Mouse (Mus musculus) large intestine, adult 2 months (tissue): ENCODE results near the gene Lrrn3. TPM values are rescaled to one million over a fixed set of nuclear protein-coding genes. Genes with fewer than 3 reads are reported as not detected.

Experiments used
- DNase-seq: peaks from one replicate; pipeline ENCODE4 v3.0.0-alpha.2; 2012; ENCODE audit warnings: low read depth, low spot score
- WGBS: fragments of 180-500 bp; shearing (Covaris S2); methylation state at CpG from one replicate; pipeline ENCODE4 v1.1.7; 2018; 5-methylcytosine and 5-hydroxymethylcytosine counted together
- polyA plus RNA-seq: library from polyadenylated mRNA; depleted of rRNA; stranded (reverse); fragments of >200 nt; gene quantifications from 2 replicates; pipeline ENCODE4 v1.2.3, GENCODE M21; 2012; rRNA removed

The Lrrn3 gene
- polyA plus RNA-seq = 0.07 and 0.21 TPM in 2 replicates

- DNase-seq = no peak
- WGBS = 100% methylated on average over 1 of the region's 1 CpGs
Observed at GRCm38 (mm10) chr12:41486331-41486730, at the start of gene Lrrn3. Gene Lrrn3, minus strand, starts transcription at chr12:41486431.

DNA sequence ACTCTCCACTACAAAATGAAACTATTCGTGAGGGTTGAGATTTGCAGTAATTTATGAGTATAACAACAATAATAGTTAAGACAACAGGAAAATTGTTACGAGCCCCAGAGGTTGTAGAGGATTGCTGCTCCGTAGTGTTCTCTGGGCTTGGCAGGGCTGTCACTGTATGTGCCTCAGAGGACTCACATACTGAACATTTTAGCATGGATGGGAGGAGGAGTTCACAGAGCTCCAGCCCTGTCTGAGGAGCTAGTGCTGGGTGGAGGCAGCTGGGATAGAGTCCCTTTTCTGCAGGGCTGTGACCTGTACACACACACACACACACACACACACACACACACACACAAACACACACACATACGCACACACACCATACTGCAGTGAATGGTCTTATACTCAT, 42.2 kb upstream of the Lrrn3 start:
- 53% methylated on average over 4 of the region's 4 CpGs for WGBS
- DNase-seq = no peak

DNA sequence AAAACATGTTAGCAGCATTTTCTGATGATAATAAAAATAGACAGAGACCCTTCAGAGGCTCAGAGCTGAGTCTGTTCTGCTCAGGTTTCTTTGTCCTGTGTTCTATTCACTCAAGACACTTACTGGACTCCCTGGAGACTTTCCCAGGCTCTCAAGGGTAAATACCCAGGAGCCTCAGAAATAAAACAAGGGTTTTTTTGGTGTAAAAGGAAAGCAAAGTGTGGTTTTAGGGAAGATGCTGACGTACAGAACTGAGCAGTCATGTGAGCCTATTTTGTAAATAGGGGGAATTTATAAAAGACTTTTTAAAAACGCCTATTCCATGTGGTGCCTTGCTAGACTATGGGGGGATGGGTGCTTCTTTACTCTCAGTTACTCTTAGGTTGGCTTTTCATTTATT, 40.5 kb upstream of the Lrrn3 start:
- 60% methylated on average over 2 of the region's 2 CpGs for WGBS
- no peak for DNase-seq

GRCm38 (mm10) chr12:41521671-41522070, 35.4 kb upstream of the Lrrn3 start:
- DNase-seq = no peak
- WGBS = 88% methylated on average over 2 of the region's 2 CpGs

DNA sequence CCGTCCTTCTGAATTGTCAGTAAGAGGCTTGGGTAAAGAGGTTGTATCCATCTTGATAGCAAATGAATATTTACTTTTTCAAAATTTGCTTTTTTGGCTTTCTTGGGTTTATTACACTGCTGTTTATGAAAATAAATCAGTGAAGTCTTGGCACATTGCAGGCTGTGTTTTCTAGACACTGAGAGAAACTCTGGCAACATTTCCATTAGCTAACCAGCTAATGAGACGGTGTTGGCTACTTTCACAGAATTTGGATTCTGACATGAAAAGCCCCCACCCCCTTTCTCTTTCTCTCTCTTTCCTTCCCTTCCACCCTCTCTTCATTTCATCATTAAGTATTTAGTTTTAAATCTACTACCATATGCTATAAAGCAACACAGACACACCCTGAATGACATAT, 34.1 kb upstream of the Lrrn3 start:
- WGBS = 60% methylated on average over 2 of the region's 2 CpGs
- DNase-seq = no peak

DNA sequence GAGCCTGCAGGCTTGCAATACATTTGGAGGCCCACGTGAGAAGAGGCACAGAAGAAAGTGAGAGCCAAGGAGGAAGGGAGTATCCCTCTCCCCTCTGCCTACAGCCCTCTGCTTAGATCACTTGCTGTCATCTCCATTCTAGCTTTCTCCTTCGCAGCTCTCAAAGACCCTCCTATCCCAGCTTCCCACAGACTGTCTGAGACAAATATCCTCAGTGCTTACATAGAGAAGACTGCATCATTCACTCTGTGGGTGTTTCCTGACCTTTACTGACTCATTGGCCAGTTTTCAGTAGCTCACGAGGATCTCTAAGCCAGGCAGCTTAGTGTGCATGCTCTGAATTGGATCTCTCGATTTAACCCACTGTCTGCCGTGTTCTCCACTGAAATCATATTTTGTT, 32.7 kb upstream of the Lrrn3 start:
- 56% methylated on average over 5 of the region's 5 CpGs for WGBS
- no peak for DNase-seq

DNA sequence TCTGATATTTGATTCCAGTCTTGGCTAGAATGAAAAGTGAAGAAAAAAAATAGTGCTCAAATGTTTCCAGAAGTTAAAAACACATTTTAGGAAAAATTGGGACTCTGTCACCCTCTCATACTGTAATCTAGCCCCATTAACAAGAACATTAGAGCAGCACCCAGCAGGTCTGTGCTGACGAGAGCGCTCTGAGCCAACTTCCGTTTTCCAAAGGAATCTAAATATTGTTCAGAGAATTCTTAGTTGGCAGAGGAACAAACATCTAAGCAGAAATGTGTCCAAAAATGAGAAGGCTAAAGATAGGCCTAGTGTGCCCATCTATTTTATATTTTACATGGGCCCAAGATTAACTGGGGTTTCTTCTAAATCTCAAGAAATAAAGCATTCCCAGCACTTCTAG, 24.4 kb upstream of the Lrrn3 start:
- 75% methylated on average over 3 of the region's 3 CpGs for WGBS
- DNase-seq = no peak

DNA sequence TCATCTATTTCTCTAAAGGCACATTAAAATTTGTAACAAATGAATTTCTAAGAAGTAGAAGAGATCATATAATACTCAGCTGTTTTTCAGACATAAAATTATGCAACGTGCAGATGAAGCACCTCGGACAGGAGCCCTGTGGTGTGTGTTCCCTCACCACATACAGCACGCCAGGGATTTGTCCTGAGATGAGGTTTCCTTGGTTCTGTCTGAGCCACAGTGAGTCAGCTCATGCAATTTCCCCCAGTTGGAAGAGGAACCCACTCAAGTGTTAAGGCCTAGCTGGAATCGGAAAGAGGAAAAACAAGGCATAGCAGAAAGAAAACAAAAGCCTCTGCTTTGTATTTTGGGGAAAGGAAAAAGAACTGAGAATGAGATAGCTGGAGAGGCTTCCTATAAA, 22.4 kb upstream of the Lrrn3 start:
- 84% methylated on average over 4 of the region's 4 CpGs for WGBS
- no peak for DNase-seq

DNA sequence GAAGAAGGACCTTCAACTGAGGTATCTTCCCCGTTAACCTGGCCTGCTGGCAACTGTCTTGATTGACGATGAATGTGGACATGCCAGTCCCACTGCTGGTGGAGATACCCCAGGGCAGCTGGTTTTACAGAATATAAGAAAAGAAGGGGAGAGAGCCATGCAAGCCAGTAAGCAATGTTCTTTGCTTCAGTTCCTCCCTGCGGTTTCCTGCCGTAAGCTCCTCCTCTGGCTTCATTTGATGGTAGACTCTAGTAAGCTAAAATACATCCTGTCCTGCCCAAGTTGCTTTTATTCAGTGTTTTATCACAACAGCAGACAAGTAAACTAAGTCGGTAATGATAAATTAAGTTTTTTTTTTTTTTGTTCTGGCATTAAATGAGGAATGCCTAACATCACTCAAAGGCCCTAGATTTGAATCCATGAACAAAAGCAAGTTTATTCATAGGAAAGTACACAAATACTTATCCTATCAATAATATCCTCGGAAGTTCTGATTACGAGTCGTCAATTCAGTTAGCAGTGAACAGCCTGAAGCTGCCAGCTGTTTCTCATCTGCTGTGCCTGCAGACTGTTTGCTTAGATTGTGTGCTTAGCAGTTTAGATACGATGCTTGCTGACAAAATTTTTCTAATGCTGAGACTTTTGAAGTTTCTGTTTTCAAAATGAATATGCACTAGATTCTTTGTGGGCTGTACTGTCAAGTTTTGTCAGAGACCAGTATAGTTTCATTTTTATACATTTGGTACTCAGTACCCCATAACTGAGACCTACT, 14.0 kb upstream of the Lrrn3 start:
- no peak for DNase-seq
- 61% methylated on average over 9 of the region's 9 CpGs for WGBS

DNA sequence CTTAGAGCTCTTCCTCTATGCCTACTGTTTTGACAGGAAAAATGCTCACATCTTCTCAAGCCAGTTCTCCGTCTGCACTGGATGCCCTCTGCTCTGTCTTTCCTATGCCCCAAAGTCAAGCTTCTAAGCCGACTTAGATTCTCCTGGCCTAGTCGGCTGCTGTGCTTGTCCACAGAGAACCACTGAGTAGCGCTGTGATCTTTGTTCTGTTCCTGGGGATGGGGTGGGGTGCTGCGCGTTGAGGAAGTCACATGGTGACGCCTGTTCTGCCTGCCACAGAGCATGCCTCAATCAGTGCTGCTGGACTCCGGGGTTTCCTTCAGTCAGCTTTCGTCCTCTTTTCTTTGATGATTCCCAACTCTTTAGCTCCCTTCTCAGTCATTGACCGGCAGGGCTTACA, 8.4 kb upstream of the Lrrn3 start:
- 56% methylated on average over 10 of the region's 10 CpGs for WGBS
- no peak for DNase-seq

- peak; percentile 18 for DNase-seq
- WGBS = 24% methylated on average over 5 of the region's 5 CpGs
Observed at GRCm38 (mm10) chr12:41487005-41487404, 774 bp upstream of the Lrrn3 start.

- no peak for DNase-seq
- 23% methylated on average over 12 of the region's 12 CpGs for WGBS
Observed at GRCm38 (mm10) chr12:41485512-41486215, 567 bp downstream of the Lrrn3 start.

DNA sequence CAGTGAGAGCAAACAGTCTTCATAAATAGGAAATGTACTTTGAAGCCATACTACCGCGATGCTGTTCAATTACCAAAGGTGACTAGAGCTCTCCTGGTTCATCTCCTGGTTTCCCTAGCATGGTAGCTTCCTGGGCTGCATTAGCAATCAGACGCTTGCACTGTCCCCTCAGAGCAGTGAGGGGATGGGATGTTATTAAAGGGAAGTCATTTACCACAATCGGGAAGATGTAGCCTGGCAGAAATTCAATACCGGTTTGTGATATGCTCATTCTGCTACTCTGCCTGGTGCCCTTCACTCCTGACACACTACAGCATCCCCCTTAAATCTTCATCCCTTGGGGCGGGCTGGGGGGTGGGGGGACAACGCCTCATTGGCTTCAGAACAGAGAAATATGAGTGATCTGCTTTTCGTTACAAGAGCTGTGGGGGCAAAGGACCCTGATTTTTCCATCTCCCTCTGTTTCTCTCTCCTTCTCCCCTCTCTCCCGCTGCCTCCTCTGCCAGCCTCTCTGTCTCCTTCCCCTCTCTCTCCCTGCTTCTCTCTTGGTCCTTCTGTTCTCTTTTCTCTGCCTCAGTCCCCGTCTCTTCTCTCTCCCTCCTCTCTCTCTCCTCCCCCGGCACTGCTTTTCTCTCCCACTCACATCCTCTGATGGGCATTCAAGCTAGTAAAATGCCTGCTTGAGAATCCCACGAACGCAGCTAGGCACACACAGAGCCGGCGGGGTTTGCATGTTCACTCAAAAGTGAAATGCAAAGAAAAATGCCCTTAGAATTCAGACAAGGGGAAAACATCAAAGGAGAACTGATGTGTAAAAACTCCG, 1.3 kb downstream of the Lrrn3 start:
- 35% methylated on average over 16 of the region's 16 CpGs for WGBS
- DNase-seq = no peak

GRCm38 (mm10) chr12:41483593-41484451, 2.4 kb downstream of the Lrrn3 start:
- no peak for DNase-seq
- WGBS = 43% methylated on average over 23 of the region's 23 CpGs

GRCm38 (mm10) chr12:41483091-41483592, 3.1 kb downstream of the Lrrn3 start:
- no peak for DNase-seq
- 89% methylated on average over 5 of the region's 5 CpGs for WGBS

DNA sequence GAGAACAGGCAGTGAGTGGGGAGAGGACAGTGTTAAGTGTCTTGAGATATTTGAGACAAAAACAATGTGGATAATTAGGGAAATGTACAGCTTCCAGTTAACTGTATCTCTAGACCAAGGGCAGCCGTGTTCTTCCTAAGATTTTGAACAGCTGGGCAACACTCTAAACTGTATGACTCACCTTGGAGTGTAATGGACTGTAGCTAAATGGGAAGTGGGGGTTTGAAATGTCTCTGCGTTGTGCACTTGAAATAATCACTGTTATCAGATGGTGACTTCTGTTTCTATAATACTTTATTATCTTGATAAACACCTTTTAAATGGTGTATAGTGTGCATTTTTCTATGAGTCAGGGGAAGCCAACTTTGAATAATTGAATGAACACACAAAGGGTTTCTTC, 4.7 kb downstream of the Lrrn3 start:
- no peak for DNase-seq
- WGBS = 39% methylated on average over 2 of the region's 2 CpGs

DNA sequence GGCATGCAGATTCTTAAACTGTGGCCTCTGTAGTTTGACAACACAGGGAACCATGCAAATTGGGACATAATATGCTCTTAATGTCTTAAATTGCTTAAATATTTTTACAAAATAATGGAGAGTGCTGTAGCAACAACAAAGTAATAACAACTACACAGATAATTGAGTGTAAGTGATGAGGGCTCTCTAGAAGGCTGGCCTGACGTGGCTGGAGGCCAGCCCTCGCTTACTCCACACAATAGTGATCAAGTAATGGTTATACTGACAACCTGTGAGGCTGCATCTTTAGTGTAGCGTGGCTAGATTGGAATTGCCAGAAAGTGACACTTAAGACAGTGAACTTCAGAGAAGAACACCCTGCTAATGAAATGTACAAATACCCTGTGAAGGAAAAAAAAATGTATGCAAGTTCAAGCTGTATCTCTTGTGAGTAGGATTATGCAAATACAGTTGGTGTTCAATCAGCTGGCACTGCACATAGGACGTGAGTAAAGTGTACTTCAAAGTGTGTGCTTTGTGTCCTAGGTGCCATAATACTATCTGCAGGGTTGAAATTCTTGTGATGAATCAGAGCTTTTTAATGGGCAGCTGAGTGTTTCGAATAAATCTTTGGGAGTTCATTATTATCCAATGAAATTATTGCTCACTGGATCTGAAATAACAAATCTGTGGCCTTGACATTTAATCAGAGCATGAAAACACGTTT, 17.0 kb downstream of the Lrrn3 start:
- 66% methylated on average over 6 of the region's 6 CpGs for WGBS

GRCm38 (mm10) chr12:41468374-41468991, 17.7 kb downstream of the Lrrn3 start:
- WGBS = 88% methylated on average over 3 of the region's 3 CpGs

More for the DNA sequence above, 17.0 kb downstream of the Lrrn3 start:
- DNase-seq = no peak

More at GRCm38 (mm10) chr12:41468374-41468991, 17.7 kb downstream of the Lrrn3 start:
- no peak for DNase-seq
